Mouse (Mus musculus): Measurements from ENCODE around the gene Stmn3. TPM values are rescaled to one million over a fixed set of nuclear protein-coding genes. Genes with fewer than 3 reads are reported as not detected.
A peak's percentile ranks its signal among the peaks of the same experiment; 100 is the strongest.

Gene Stmn3
- polyA plus RNA-seq (2015; fragmentation: Nextera tagmentation; extraction: Ambion mirVana) = 960 and 986 TPM in 2 replicates

DNA sequence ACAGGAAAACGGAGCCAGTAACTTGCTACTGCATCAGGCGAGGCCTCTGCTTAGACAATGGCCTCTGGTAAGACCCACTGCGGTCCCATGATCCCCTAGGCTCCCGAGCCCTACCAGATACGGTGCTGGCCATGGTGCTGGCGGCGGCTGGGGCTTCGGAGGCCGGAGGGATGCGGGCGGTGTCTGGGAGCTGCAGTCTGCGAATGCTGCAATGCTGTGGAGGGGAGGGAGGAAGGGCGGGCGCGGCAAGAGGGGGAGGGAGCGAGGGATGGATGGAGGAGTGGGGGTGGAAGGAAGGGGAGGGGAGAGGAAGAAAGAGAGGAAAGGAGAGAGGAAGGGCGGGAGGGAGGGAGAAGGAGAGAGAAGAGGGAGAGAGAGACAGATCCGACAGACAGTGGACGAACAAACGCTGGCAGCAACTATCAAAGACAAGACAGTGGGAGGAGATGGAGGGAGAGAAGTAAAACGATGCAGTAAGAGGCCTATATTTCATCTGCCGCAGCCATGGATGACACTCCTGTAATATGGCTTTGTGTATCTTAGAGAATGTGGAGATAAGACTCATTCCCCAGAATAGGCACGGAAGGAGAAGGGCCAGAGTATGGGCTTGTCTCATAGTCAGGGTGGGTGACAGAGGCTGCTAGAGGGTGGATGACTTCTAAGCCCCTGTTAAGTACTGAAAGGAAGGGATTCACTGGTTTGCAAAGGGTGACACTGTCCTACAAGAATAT, at the start of gene Stmn3:
Stmn3 (minus strand) TSS at position 421 of the 731 bp plus-strand sequence.
- Histone ChIP-seq H3K27me3 (no peaks in the 10 kb centered on the region), H3K36me3 (peaks cover 3% of the 10 kb centered on the region; the same call in 1 of the 2 replicates), H3K4me2 (replicated peaks) (peak within 1 kb of the TSS; percentile 61), H3K4me3 (peak within 1 kb of the TSS; percentile 69), H3K9ac (replicated peaks) (peak within 1 kb of the TSS; percentile 91), H3K4me1 (peaks cover 21% of the 10 kb centered on the region), H3K27ac (replicated peaks) (peak within 1 kb of the TSS; percentile 96), H3K9me3 (no peaks in the 10 kb centered on the region)
- ATAC-seq (replicated peaks) = peak; percentile 94
- WGBS = 3% methylated on average over 23 of the region's 23 CpGs

DNA sequence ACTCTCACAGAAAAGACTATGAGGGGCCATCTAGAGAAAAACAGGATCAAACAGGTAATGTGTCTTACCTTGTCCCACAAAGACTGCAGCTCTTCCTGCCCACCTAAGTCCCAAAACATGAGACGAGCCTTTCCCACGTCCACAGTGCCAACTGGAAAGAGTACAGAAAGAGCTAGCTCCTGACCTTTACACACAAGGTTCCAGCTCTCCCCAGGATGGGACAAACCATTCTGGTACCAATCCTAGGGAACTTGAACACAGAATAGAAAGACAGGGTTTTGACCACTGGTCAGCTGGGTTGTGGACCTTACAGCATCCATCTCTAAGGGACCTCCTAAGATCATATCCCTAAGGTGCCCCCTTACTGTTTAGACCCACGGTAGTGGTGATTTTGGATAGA, 49.6 kb upstream of the Stmn3 start:
- Histone ChIP-seq H3K27me3 (no peaks in the 10 kb centered on the region), H3K4me1 (peaks cover 39% of the 10 kb centered on the region), H3K9me3 (no peaks in the 10 kb centered on the region), H3K9ac (replicated peaks) (peak overlapping the region; percentile 94; the same call in 1 of the 2 replicates), H3K27ac (replicated peaks) (no peak overlapping the region), H3K4me3 (peak overlapping the region; percentile 81), H3K36me3 (peaks cover 41% of the 10 kb centered on the region), H3K4me2 (replicated peaks) (peak overlapping the region; percentile 90)
- WGBS = 85% methylated on average over 3 of the region's 3 CpGs
- ATAC-seq (replicated peaks) = no peak

DNA sequence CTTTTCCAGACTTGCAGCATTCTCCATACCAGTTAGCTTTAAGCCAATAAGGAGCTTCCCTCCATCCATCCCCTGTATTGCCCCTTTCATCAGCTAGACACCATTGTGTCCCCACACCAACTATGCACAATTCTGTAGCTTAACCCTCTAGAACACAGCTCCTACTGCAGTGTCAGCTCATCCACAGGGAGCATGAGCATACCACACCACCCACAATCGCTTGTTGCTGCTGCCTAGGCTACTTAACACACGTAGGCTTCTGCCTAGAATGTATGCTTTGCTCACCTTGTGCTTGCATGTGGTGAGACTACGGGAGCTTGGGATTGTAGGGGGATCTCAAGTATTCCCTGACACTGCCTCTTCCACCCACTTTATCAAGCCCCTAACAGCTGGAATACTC, 42.5 kb upstream of the Stmn3 start:
- 79% methylated on average over 3 of the region's 3 CpGs for WGBS
- Histone ChIP-seq H3K27ac (replicated peaks) (no peak overlapping the region), H3K27me3 (no peaks in the 10 kb centered on the region), H3K4me3 (no peak overlapping the region), H3K36me3 (peaks cover 85% of the 10 kb centered on the region), H3K9ac (replicated peaks) (no peak overlapping the region), H3K9me3 (no peaks in the 10 kb centered on the region), H3K4me1 (no peaks in the 10 kb centered on the region), H3K4me2 (replicated peaks) (no peak overlapping the region)
- ATAC-seq (replicated peaks) = no peak

DNA sequence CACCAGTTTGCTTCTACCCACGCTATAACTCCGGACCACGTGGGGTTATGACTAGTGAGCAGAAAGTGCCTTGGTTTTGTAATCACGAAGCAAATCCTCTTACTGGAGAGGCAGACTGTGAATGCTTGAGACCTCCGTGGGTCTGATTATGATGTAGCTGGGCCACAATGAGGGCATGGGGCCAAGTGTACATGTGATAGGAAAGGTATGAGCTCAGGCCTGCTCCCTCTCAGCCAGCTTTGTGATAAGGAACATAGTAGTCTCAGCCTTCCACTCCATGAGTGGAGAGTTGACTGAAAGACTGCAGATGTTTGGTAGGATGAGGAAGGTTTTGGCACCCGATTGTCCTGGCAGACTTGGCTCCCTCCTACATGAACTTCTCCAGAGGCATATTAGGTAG, 28.5 kb upstream of the Stmn3 start:
- no peaks in the 10 kb centered on the region for H3K4me1 ChIP-seq
- ATAC-seq (replicated peaks) = no peak
- WGBS = 94% methylated on average over 6 of the region's 6 CpGs
- H3K36me3 ChIP-seq = peaks cover 48% of the 10 kb centered on the region
- no peaks in the 10 kb centered on the region for H3K27me3 ChIP-seq
- H3K9ac ChIP-seq (replicated peaks) = no peak overlapping the region
- no peak overlapping the region for H3K4me2 ChIP-seq (replicated peaks)
- H3K4me3 ChIP-seq = no peak overlapping the region
- H3K9me3 ChIP-seq = no peaks in the 10 kb centered on the region
- H3K27ac ChIP-seq (replicated peaks) = no peak overlapping the region

DNA sequence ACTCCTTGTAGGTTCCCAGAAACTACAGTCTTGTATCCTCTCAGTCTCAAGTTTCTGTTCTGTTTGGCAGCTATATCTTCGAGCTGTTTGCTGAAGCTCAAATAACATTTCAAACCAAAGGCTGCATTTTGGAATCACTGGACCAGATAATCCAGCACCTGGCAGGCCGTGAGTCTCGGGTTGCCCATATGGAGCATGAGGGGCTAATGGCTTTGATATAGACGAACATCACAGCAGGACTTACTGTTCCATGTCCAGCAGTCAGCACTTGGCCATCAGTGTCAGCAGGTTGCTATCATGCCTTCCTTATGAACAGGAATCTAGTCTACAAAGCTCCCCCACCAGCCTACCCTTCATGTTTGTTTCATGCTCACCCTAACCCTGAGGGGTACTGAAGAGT, 26.1 kb upstream of the Stmn3 start:
- Histone ChIP-seq H3K9me3 (no peaks in the 10 kb centered on the region), H3K9ac (replicated peaks) (no peak overlapping the region), H3K4me1 (no peaks in the 10 kb centered on the region), H3K4me2 (replicated peaks) (no peak overlapping the region), H3K27ac (replicated peaks) (no peak overlapping the region), H3K36me3 (peaks cover 60% of the 10 kb centered on the region), H3K4me3 (no peak overlapping the region), H3K27me3 (no peaks in the 10 kb centered on the region)
- WGBS = 78% methylated on average over 4 of the region's 4 CpGs
- ATAC-seq (replicated peaks) = no peak

DNA sequence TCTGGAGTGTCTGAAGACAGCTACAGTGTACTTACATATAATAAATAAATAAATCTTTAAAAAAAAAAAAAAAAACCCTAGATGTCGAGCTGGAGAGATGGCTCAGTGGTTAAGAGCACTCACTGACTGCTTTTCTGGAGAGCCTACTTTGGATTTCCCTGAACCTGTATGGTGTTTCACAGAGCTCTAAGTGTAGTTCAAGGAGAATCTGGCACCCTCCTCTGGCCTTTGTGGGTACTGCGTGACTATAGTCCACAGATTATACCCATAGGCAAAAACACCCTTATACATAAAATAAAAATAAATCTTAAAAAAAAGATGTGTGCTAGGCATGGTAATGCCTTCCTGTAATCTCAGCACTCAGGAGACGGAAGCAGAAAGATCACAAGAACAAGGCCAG, 19.7 kb upstream of the Stmn3 start:
- Histone ChIP-seq H3K36me3 (peaks cover 63% of the 10 kb centered on the region), H3K4me1 (no peaks in the 10 kb centered on the region), H3K4me2 (replicated peaks) (no peak overlapping the region), H3K9ac (replicated peaks) (no peak overlapping the region), H3K4me3 (no peak overlapping the region), H3K9me3 (no peaks in the 10 kb centered on the region), H3K27ac (replicated peaks) (no peak overlapping the region), H3K27me3 (no peaks in the 10 kb centered on the region)
- WGBS = 56% methylated on average over 3 of the region's 3 CpGs
- ATAC-seq (replicated peaks) = 0 out of 2 replicates have a peak, but pooled peaks have one; percentile 60

DNA sequence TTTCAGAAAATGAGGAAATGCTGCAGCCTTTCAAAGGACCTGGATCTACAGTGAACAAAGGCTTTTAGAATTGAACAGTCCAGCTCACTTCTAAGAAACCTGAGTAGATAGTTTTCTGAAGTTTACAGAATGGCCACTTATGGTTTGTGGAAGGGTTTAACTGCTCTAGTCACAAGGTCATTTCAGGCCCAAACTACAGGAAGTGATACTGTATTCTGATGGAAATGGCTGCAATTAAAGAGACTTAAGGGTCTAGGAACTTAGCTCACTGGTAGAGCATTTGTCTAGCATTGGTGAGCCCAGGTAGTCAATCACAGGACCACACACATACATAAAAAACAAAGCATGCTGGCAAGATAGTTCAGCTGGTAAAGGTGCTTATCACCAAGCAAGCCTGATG, 18.2 kb upstream of the Stmn3 start:
- Histone ChIP-seq H3K4me3 (no peak overlapping the region), H3K27me3 (no peaks in the 10 kb centered on the region), H3K4me1 (no peaks in the 10 kb centered on the region), H3K4me2 (replicated peaks) (no peak overlapping the region), H3K9me3 (no peaks in the 10 kb centered on the region), H3K9ac (replicated peaks) (no peak overlapping the region), H3K27ac (replicated peaks) (no peak overlapping the region), H3K36me3 (peaks cover 61% of the 10 kb centered on the region)
- no peak for ATAC-seq (replicated peaks)

DNA sequence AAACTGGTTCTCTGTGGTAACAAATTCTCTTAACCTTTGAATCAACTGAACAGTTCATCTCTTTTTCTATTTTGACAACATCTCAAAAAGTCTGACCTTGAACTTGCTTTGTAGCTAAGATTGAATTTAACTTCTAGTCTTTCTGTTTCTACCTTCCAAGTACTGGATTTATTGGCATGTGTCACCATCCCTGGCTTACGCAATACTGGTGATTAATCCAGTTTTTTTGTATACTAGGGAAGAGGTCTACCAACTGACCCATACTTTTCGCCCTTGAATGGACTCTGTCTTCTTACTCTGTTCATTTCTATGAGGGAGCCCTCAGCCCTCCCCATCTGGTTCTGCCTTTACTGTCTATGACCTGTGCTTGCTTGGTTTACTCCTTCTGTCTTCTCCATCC, 11.8 kb upstream of the Stmn3 start:
- Histone ChIP-seq H3K27me3 (no peaks in the 10 kb centered on the region), H3K4me2 (replicated peaks) (no peak overlapping the region), H3K4me1 (no peaks in the 10 kb centered on the region), H3K4me3 (no peak overlapping the region), H3K27ac (replicated peaks) (no peak overlapping the region), H3K36me3 (peaks cover 58% of the 10 kb centered on the region), H3K9me3 (no peaks in the 10 kb centered on the region), H3K9ac (replicated peaks) (no peak overlapping the region)
- WGBS = 99% methylated on average over 2 of the region's 2 CpGs
- ATAC-seq (replicated peaks) = no peak

DNA sequence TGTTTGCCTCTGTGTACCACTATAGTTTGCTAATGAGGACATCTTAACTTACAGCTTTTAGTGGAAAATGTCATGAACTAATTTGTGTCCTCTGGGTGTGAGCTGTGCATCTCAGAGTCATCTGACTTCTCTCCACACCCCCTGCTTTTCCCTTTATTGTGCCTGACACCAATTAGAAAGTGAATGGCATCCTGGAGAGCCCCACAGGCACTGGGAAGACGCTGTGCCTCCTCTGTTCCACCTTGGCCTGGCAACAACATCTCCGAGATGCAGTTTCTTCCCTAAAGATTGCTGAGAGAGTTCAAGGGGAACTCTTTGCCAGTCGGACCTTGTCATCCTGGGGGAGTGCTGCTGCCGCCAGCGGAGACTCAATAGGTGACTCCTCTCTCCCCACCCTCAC, 7.8 kb upstream of the Stmn3 start:
- Histone ChIP-seq H3K4me1 (peaks cover 11% of the 10 kb centered on the region), H3K9ac (replicated peaks) (no peak overlapping the region), H3K9me3 (no peaks in the 10 kb centered on the region), H3K27ac (replicated peaks) (no peak overlapping the region), H3K27me3 (no peaks in the 10 kb centered on the region), H3K36me3 (peaks cover 36% of the 10 kb centered on the region), H3K4me3 (no peak overlapping the region), H3K4me2 (replicated peaks) (no peak overlapping the region)
- 84% methylated on average over 5 of the region's 5 CpGs for WGBS
- no peak for ATAC-seq (replicated peaks)

DNA sequence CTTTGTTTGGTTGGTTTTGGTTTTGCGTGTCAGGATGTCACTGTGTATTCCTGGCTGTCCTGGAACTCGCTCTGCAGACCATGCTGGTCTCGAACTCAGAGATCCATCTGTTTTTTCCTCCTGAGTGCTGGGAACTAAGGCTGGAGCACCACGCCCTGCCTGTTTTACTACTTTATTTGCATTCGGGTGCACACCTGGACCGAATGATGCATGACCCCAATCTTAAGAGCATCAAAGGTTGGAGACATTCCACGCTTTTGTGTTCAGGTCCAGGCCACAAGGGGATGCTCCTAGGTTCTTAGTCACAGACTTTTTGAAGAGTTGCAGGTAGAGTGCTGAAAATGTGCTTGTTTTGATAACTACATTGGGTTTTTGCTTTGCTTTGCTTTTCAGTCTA, 5.8 kb upstream of the Stmn3 start:
- WGBS = 11% methylated on average over 7 of the region's 7 CpGs
- peak overlapping the region; percentile 50; the same call in 1 of the 2 replicates for H3K27ac ChIP-seq (replicated peaks)

DNA sequence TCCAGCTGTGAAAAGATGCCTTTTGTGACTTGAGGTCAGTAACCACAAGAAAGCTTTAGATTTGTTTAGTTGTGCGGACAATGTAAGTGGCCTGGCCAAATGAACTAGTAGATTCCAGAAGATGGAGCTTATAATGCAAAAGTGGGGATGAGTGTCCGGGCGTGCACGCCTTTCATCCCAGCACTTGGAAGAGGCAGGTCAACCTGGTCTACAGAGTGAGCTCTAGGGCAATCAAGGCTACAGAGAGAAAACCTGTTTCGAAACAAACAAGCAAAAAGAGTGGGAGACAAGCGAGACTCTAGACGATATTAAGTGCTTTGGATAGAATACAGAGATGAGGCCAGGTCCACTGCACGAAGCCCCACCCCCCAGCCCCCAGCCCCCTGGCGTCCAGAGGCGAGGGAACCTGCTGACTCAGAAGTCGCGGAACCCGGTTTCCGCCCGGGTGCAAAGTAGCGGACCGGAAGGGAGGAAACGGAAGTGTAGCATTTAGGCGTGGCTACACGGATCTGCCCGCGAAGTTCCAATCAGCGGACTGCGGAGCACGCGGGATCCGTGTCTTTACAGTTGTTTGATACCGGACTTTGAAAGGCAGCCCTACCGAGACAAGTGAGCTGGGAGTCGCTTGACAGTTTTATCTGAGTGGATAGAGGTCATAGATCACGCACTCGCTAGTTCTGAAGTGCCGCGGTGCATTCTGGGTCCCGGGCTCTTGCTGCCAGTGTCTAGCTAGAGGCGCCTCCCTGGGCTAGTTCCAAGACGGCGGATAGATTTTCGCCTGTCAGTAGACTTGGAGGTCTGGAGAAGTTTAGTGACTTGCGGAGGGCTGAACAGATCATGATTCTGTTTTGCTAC, 5.2 kb upstream of the Stmn3 start, which contains the start of gene Rtel1:
Rtel1 (plus strand) TSS at position 492 of the 855 bp plus-strand sequence.
- Histone ChIP-seq H3K4me2 (replicated peaks) (peak within 1 kb of the TSS; percentile 70), H3K36me3 (peaks cover 19% of the 10 kb centered on the region), H3K9ac (replicated peaks) (peak within 1 kb of the TSS; percentile 51), H3K27ac (replicated peaks) (peak within 1 kb of the TSS; percentile 50), H3K4me1 (peaks cover 14% of the 10 kb centered on the region), H3K4me3 (peak within 1 kb of the TSS; percentile 60), H3K27me3 (no peaks in the 10 kb centered on the region), H3K9me3 (no peaks in the 10 kb centered on the region)
- ATAC-seq (replicated peaks) = peak; percentile 93
- 6% methylated on average over 40 of the region's 40 CpGs for WGBS

More for the DNA sequence above, 5.8 kb upstream of the Stmn3 start:
- ATAC-seq (replicated peaks) = no peak; the same call in none of the 2 replicates
- Histone ChIP-seq H3K36me3 (peaks cover 24% of the 10 kb centered on the region), H3K9ac (replicated peaks) (peak overlapping the region; percentile 51), H3K27me3 (no peaks in the 10 kb centered on the region), H3K4me1 (peaks cover 11% of the 10 kb centered on the region), H3K9me3 (no peaks in the 10 kb centered on the region), H3K4me3 (peak overlapping the region; percentile 60), H3K4me2 (replicated peaks) (peak overlapping the region; percentile 70)

Data from forebrain, embryonic 15.5 days (tissue).